Mouse (Mus musculus) spleen, adult 2 months (tissue): ENCODE data around the gene Cachd1. TPM values are rescaled to one million over a fixed set of nuclear protein-coding genes. Genes with fewer than 3 reads are reported as not detected.
A peak's percentile ranks its signal among the peaks of the same experiment; 100 is the strongest.

Source experiments
- DNase-seq, 2 experiments: peaks; one replicate each; pipeline versions ENCODE4 v3.0.0 to v3.0.0-alpha.2; 2012 to 2021; ENCODE audit warnings: low spot score in 2 of 2, low read depth in 1 of 2
- H3K27ac ChIP-seq: fragments of 200-500 bp; 2 replicates; pipeline ENCODE4 v1.5.1; 2012; ENCODE audit warnings: low read length, inconsistent platforms; ENCODE audit not compliant: insufficient read depth
- H3K27me3 ChIP-seq: fragments of 200-500 bp; 2 replicates; pipeline ENCODE4 v1.6.1; 2012; ENCODE audit warnings: mild to moderate bottlenecking, moderate library complexity, low read length, inconsistent platforms; ENCODE audit not compliant: control insufficient read depth, insufficient read depth
- H3K36me3 ChIP-seq: fragments of 200-500 bp; 2 replicates; pipeline ENCODE4 v1.6.1; 2012; ENCODE audit warnings: mild to moderate bottlenecking, low read length, inconsistent platforms; ENCODE audit not compliant: control insufficient read depth, insufficient read depth
- H3K4me1 ChIP-seq: fragments of 200-500 bp; 2 replicates; pipeline ENCODE4 v1.6.1; 2011; ENCODE audit warnings: inconsistent platforms; ENCODE audit not compliant: control insufficient read depth, insufficient read depth, insufficient read length
- H3K4me3 ChIP-seq: fragments of 200-500 bp; 2 replicates; pipeline ENCODE4 v1.5.1; 2011; ENCODE audit warnings: mild to moderate bottlenecking, inconsistent platforms; ENCODE audit not compliant: insufficient read depth, insufficient read length; ENCODE audit errors: extremely low read depth
- CTCF ChIP-seq: fragments of 200-500 bp; IDR thresholded peaks from 2 replicates; pipeline ENCODE4 v1.5.1; 2011; ENCODE audit warnings: mild to moderate bottlenecking, inconsistent platforms; ENCODE audit not compliant: insufficient read depth, insufficient read length, insufficient replicate concordance; ENCODE audit errors: extremely low read depth
- POLR2A ChIP-seq: fragments of 200-500 bp; IDR thresholded peaks from 2 replicates; pipeline ENCODE4 v1.6.1; 2011; ENCODE audit warnings: low read depth, low read length, inconsistent platforms
- WGBS: fragments of 180-500 bp; shearing (Covaris S2); methylation state at CpG from one replicate; pipeline ENCODE4 v1.1.7; 2018; 5-methylcytosine and 5-hydroxymethylcytosine counted together
- polyA plus RNA-seq: library from polyadenylated mRNA; depleted of rRNA; stranded (reverse); fragments of >200 nt; gene quantifications from 2 replicates; pipeline ENCODE4 v1.2.3, GENCODE M21; 2012

The Cachd1 gene
- polyA plus RNA-seq, 1 experiment, result 17.0 TPM

DNA sequence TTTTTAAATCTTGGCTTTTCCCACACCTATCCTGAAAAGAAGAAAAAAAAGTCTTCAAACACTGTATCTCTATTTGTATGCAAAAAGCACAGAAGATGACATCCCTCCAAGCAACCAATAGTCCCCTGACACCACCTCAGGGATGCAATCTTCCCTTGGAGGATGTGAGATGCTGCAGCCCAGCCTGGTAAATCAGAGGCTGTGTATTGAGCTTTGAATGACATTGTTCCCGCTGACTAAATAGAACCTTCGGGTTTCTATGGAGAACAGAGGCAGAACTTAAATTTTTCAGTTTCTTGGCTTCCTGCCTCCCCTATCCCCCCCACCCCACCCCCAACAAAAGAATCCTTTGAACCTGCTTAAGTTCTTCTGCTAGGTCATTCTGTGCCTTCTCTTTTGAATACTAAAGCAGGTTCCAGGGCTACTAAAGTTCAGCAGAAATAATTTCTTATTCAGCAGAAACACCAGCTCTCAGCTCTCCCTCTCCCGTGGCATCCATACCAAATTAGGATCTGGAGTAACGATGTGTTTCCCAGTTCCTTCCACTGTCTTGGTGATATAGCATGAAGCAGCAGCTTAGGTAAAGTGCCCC, 219.7 kb downstream of the Cachd1 start:
- Histone ChIP-seq H3K27me3 (no peaks in the 10 kb centered on the region), H3K27ac (no peak overlapping the region), H3K4me3 (no peak overlapping the region), H3K36me3 (no peaks in the 10 kb centered on the region), H3K4me1 (no peaks in the 10 kb centered on the region)
- DNase-seq, result no peak
- TF ChIP-seq POLR2A, result no peak
- TF ChIP-seq CTCF, result no peak
- 83% methylated on average over 4 of the region's 4 CpGs for WGBS

DNA sequence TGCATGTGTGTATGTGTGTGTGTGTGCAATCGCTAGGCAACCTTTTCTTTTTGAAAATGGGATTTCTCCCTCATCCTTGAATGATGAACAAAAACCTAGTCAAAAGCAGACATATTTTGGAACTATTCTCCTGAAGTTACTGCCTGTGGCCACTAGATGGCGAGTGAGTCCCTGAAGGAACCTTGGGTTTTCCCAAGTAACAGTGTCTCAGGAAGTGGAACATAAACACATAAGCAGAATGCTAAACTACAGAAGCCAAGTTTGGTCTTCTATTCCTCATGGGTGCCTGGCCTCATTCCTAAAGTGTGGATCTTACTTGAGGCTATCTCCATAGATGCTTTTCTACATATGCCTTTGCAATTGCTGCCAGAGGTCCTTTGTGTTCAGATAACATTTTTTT, 221.7 kb downstream of the Cachd1 start:
- TF ChIP-seq CTCF, result peak; percentile 44; the same call in 1 of the 2 replicates
- TF ChIP-seq POLR2A, result no peak
- 24% methylated on average over 2 of the region's 2 CpGs for WGBS
- Histone ChIP-seq H3K27me3 (no peaks in the 10 kb centered on the region), H3K36me3 (no peaks in the 10 kb centered on the region), H3K4me3 (no peak overlapping the region), H3K27ac (no peak overlapping the region), H3K4me1 (no peaks in the 10 kb centered on the region)
- peak in 1 of 2 experiments; percentile 14 for DNase-seq

DNA sequence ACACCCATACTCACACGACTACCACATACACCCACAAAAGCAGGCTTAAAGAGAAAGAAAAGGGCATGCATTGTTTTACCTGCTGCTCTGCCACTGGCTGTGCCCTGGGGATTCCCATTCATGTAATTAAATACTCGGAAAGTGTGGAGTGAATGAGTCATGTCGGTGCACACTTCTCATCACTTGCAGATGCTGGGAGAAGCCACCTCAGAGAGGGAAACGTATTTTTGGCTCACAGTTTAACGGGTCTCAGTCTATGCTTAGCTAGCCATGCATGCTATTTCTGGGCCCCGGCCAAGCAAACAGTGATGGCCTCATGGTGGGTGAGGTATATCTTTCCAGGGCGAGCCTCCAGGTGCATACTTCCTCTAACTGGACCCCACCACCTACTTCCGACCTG, 222.4 kb downstream of the Cachd1 start:
- Histone ChIP-seq H3K27me3 (no peaks in the 10 kb centered on the region), H3K4me1 (no peaks in the 10 kb centered on the region), H3K27ac (no peak overlapping the region), H3K36me3 (no peaks in the 10 kb centered on the region), H3K4me3 (no peak overlapping the region)
- WGBS, result 76% methylated on average over 8 of the region's 8 CpGs
- no peak for DNase-seq
- TF ChIP-seq CTCF (no peak), POLR2A (no peak)

DNA sequence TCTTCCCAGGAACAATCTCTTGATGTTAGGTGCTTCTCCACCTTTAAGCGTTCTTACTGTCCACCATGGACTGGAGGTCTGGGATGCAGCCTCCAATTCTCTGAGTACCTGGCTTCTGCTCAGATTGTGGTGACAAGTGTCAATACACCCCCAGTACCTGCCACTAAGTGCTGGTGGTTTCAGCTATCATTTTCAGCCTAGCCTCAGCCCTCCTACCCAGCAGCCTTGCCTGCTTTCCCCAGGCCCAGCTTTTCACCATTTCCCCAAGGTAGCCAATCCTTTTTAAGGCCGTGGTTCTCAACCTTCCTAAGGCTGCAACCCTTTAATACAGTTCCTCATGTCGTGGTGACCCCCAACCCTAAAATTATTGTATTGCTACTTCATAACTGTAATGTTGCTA, 224.1 kb downstream of the Cachd1 start:
- no peak overlapping the region for H3K4me3 ChIP-seq
- TF ChIP-seq POLR2A (no peak), CTCF (no peak)
- 85% methylated on average over 3 of the region's 3 CpGs for WGBS
- DNase-seq, result no peak
- H3K36me3 ChIP-seq, result no peaks in the 10 kb centered on the region
- no peaks in the 10 kb centered on the region for H3K27me3 ChIP-seq
- H3K4me1 ChIP-seq, result no peaks in the 10 kb centered on the region
- H3K27ac ChIP-seq, result no peak overlapping the region

DNA sequence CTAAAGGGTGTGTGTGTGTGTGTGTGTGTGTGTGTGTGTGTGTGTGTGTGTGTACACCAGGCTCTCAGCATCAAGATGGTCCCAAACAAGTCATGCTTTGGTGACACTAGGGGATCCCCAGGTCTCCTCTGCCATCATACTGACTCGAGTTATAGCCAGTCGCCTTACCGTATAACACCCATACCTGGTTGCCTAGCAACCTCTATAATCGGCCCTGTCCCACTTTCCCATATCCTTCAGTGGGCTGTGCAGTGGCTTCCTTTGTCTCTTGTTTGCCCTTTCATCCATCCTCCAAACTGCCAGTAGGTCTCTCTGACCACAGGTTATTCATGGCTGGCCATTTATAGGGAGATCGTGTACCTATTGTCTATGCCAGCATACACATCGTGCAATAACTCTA, 224.6 kb downstream of the Cachd1 start:
- no peaks in the 10 kb centered on the region for H3K4me1 ChIP-seq
- no peaks in the 10 kb centered on the region for H3K36me3 ChIP-seq
- no peak overlapping the region for H3K4me3 ChIP-seq
- TF ChIP-seq POLR2A, result no peak
- H3K27me3 ChIP-seq, result no peaks in the 10 kb centered on the region
- H3K27ac ChIP-seq, result no peak overlapping the region
- no peak for DNase-seq
- 93% methylated on average over 6 of the region's 6 CpGs for WGBS

DNA sequence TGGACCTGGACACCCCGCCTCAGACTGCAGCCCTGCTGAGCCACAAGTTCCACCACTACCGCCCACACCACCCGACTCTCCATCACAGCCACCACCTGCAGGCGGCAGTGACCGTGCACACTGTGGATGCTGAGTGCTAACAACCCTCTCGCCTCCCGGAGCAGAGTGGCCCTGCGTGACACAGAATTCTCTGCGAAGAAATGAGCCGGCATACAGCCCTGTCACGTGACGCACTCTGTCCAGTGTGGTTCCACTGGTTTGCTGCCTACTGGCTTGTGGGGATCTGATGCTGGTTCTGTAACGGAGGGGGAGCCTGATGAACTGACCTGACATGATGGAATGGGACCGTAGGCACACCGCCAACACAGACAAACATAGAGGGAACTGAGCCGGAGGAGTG, 226.5 kb downstream of the Cachd1 start:
- no peak for TF ChIP-seq POLR2A
- no peak for TF ChIP-seq CTCF
- no peaks in the 10 kb centered on the region for H3K4me1 ChIP-seq
- no peaks in the 10 kb centered on the region for H3K36me3 ChIP-seq
- H3K4me3 ChIP-seq, result no peak overlapping the region
- 93% methylated on average over 16 of the region's 16 CpGs for WGBS
- DNase-seq, result no peak
- no peaks in the 10 kb centered on the region for H3K27me3 ChIP-seq
- no peak overlapping the region for H3K27ac ChIP-seq

DNA sequence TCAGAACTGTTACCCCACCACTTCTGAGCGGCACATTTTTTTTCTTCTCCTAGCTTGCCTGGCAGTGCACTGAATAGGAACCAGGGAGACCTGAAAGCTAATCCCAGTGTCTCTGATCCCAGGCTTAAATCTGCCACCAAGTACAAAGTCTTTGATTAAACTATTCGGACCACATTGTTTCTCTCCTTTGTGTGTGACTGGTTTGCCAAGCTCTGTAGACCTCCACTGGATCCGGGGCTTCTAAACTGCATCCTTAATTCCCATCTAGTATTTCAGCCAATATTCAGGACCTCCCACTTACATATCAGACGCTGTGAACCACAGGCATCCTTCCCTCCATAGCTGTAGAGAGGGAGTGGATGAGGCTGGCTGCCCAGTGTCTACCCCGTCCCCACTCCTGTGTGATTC, 231.9 kb downstream of the Cachd1 start:
- Histone ChIP-seq H3K4me3 (no peak overlapping the region), H3K27ac (no peak overlapping the region), H3K36me3 (no peaks in the 10 kb centered on the region), H3K4me1 (no peaks in the 10 kb centered on the region), H3K27me3 (no peaks in the 10 kb centered on the region)
- no peak for TF ChIP-seq POLR2A
- TF ChIP-seq CTCF, result no peak
- WGBS, result 87% methylated on average over 5 of the region's 5 CpGs
- DNase-seq, result no peak
